Mouse (Mus musculus): ENCODE results near the gene Fer1l4. TPM values are rescaled to one million over a fixed set of nuclear protein-coding genes. Genes with fewer than 3 reads are reported as not detected.

Gene Fer1l4
- total and polyA plus RNA-seq, 3 experiments = 0.53 TPM; not detected in 2

DNA sequence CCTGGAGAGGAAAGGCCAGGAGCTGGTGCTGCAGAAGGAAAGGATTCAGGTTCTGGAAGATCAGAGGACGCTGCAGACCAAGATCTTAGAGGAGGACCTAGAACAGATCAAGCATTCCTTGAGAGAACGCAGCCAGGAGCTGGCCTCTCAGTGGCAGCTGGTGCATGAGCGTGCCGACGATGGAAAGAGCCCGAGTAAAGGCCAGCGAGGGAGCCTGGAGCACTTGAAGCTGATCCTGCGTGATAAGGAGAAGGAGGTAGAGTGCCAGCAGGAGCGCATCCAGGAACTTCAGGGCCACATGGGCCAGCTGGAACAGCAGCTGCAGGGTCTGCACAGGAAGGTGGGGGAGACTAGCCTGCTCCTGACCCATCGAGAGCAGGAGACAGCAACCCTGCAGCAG is 61.6 kb downstream of the Fer1l4 start:
- DNase-seq (ENCODE audit: low spot score) (no peak), ATAC-seq (ENCODE audit: extremely low read depth, insufficient number of reproducible peaks, low FRiP score, poor library complexity, severe bottlenecking) (no peak)
- Histone ChIP-seq H3K36me3 (replicated peaks) (peaks cover 95% of the 10 kb centered on the region), H3K4me3 (ENCODE audit: low read depth, low read length) (no peak overlapping the region), H3K9me3 (replicated peaks) (no peaks in the 10 kb centered on the region), H3K4me1 (ENCODE audit: insufficient read depth, low read depth, low read length) (peaks cover 60% of the 10 kb centered on the region), H3K27me3 (ENCODE audit: insufficient read depth, low read length) (no peaks in the 10 kb centered on the region)
- TF ChIP-seq TAL1 (conservative IDR thresholded peaks at IDR 0.05; ENCODE audit: low read depth, low read length) = no peak
- no peak for TF ChIP-seq CTCF (IDR thresholded peaks at IDR 0.05; ENCODE audit: low read depth, low read length)
- TF ChIP-seq GATA2 (IDR thresholded peaks at IDR 0.05; ENCODE audit: borderline replicate concordance, low read depth, low read length) = no peak
- TF ChIP-seq POLR2AphosphoS5 (IDR thresholded peaks at IDR 0.05; ENCODE audit: insufficient replicate concordance, low read depth, low read length) = no peak
- TF ChIP-seq GATA1 (IDR thresholded peaks at IDR 0.05; ENCODE audit: borderline replicate concordance, low read length) = no peak

DNA sequence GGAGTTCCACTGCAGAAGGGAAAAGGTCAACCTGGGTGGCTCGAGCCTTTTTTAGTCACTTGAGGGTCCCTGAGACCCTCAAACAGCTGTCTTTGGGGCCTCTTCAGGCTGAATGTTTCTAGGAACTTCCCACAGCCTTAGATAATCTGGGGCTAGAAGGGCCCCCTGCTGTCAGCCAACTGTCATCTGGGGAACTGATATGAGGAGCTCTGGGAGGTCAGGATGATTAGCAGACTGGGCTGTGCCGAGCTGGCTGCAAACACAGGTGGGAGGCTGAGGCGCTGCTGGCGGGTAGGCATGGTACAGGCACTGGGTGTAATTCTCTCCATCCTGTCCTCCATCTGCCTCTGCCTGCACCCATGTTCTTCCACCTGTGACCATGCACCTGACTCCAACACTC is 63.7 kb downstream of the Fer1l4 start:
- Histone ChIP-seq H3K4me3 (ENCODE audit: low read depth, low read length) (peak overlapping the region; percentile 55; the same call in 1 of the 2 replicates), H3K36me3 (replicated peaks) (peaks cover 95% of the 10 kb centered on the region), H3K9me3 (replicated peaks) (no peaks in the 10 kb centered on the region), H3K4me1 (ENCODE audit: insufficient read depth, low read depth, low read length) (peaks cover 64% of the 10 kb centered on the region), H3K27me3 (ENCODE audit: insufficient read depth, low read length) (no peaks in the 10 kb centered on the region)
- TF ChIP-seq GATA1 (IDR thresholded peaks at IDR 0.05; ENCODE audit: borderline replicate concordance, low read length) (no peak), TAL1 (conservative IDR thresholded peaks at IDR 0.05; ENCODE audit: low read depth, low read length) (peak; percentile 29; the same call in 1 of the 2 replicates)
- peak; percentile 87 for ATAC-seq (ENCODE audit: extremely low read depth, insufficient number of reproducible peaks, low FRiP score, poor library complexity, severe bottlenecking)
- DNase-seq (ENCODE audit: low spot score) = peak; percentile 89

DNA sequence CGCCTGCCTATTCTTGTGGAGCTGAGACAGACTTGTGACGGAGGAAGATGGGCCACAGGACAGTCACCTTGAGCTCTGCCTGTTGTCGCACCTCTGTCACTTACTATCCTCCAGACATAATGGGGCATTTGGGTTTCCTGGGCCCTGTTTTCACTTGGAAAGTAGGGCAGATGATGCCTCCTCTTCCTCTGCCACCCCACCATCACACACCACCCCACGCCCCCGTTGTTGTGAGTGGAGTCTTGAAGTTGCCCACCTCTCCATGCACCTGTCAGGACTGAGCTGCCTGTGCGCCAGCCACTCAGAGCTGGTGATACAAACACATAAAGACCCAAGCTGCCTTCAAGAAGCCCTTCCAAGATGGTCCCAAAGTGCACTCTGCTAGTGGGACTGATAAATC is 65.6 kb downstream of the Fer1l4 start:
- ATAC-seq (ENCODE audit: extremely low read depth, insufficient number of reproducible peaks, low FRiP score, poor library complexity, severe bottlenecking) = no peak
- peaks cover 58% of the 10 kb centered on the region for H3K4me1 ChIP-seq (ENCODE audit: insufficient read depth, low read depth, low read length)
- no peaks in the 10 kb centered on the region for H3K27me3 ChIP-seq (ENCODE audit: insufficient read depth, low read length)
- TF ChIP-seq TAL1 (conservative IDR thresholded peaks at IDR 0.05; ENCODE audit: low read depth, low read length) (no peak), POLR2AphosphoS5 (IDR thresholded peaks at IDR 0.05; ENCODE audit: insufficient replicate concordance, low read depth, low read length) (no peak), CTCF (IDR thresholded peaks at IDR 0.05; ENCODE audit: low read depth, low read length) (no peak), GATA1 (IDR thresholded peaks at IDR 0.05; ENCODE audit: borderline replicate concordance, low read length) (no peak), GATA2 (IDR thresholded peaks at IDR 0.05; ENCODE audit: borderline replicate concordance, low read depth, low read length) (no peak)
- H3K9me3 ChIP-seq (replicated peaks) = no peaks in the 10 kb centered on the region
- no peak overlapping the region for H3K4me3 ChIP-seq (ENCODE audit: low read depth, low read length)
- DNase-seq (ENCODE audit: low spot score) = no peak
- H3K36me3 ChIP-seq (replicated peaks) = peaks cover 92% of the 10 kb centered on the region

DNA sequence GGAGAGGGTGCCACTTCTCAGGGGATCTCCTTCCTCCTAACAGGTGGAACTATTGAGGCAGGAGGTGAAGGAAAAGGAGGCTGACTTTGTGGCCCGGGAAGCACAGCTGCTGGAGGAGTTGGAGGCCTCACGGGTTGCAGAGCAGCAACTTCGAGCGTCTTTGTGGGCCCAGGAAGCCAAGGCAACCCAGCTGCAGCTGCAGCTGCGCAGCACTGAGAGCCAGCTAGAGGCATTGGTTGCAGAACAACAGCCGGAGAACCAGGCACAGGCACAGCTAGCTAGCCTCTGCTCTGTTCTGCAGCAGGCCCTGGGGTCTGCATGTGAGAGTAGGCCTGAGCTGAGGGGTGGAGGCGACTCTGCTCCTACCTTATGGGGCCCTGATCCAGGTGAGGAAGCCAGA is 67.0 kb downstream of the Fer1l4 start:
- no peak for ATAC-seq (ENCODE audit: extremely low read depth, insufficient number of reproducible peaks, low FRiP score, poor library complexity, severe bottlenecking)
- peaks cover 91% of the 10 kb centered on the region for H3K36me3 ChIP-seq (replicated peaks)

DNA sequence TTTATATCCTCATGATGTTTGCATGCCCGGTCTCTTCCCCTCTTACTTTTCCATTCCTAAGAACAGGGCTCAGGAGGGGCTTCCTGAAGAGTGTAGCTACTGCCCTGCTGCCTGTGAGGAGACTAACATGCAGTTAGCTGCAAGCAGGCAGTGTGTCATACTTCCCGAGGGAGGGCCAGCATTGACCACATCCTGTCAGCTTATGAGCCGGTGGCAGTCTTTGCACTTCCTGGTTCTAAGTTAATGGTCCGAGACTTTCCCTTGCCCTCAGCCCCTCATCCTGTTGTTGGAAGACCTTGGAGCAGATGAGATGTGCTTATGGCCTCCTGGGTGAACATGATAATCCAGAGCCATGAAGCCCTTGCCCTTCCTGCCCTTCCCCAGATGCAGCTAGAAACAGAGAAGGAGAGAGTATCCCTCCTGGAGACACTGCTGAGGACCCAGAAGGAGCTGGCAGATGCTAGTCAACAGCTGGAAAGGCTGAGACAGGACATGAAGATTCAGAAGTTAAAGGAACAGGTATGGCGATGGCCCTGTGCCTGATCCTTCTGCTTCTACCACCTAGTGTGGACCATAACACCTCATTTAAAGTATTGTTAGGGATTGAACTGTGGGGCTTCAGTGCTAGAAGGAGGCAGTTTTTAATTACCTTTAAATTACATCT is 73.3 kb downstream of the Fer1l4 start:
- no peak overlapping the region for H3K4me3 ChIP-seq (ENCODE audit: low read depth, low read length)
- peaks cover 10% of the 10 kb centered on the region for H3K4me1 ChIP-seq (ENCODE audit: insufficient read depth, low read depth, low read length)
- DNase-seq (ENCODE audit: low spot score) = peak; percentile 18
- no peak for TF ChIP-seq GATA2 (IDR thresholded peaks at IDR 0.05; ENCODE audit: borderline replicate concordance, low read depth, low read length)
- no peak for TF ChIP-seq CTCF (IDR thresholded peaks at IDR 0.05; ENCODE audit: low read depth, low read length)
- TF ChIP-seq TAL1 (conservative IDR thresholded peaks at IDR 0.05; ENCODE audit: low read depth, low read length) = no peak
- no peak for TF ChIP-seq POLR2AphosphoS5 (IDR thresholded peaks at IDR 0.05; ENCODE audit: insufficient replicate concordance, low read depth, low read length)
- TF ChIP-seq GATA1 (IDR thresholded peaks at IDR 0.05; ENCODE audit: borderline replicate concordance, low read length) = no peak
- no peaks in the 10 kb centered on the region for H3K27me3 ChIP-seq (ENCODE audit: insufficient read depth, low read length)
- no peaks in the 10 kb centered on the region for H3K9me3 ChIP-seq (replicated peaks)
- peaks cover 84% of the 10 kb centered on the region for H3K36me3 ChIP-seq (replicated peaks)
- ATAC-seq (ENCODE audit: extremely low read depth, insufficient number of reproducible peaks, low FRiP score, poor library complexity, severe bottlenecking) = peak; percentile 66

More for the DNA sequence above, 67.0 kb downstream of the Fer1l4 start:
- no peak for DNase-seq (ENCODE audit: low spot score)
- H3K4me3 ChIP-seq (ENCODE audit: low read depth, low read length) = no peak overlapping the region
- no peaks in the 10 kb centered on the region for H3K27me3 ChIP-seq (ENCODE audit: insufficient read depth, low read length)
- TF ChIP-seq CTCF (IDR thresholded peaks at IDR 0.05; ENCODE audit: low read depth, low read length) (no peak), POLR2AphosphoS5 (IDR thresholded peaks at IDR 0.05; ENCODE audit: insufficient replicate concordance, low read depth, low read length) (no peak), GATA1 (IDR thresholded peaks at IDR 0.05; ENCODE audit: borderline replicate concordance, low read length) (no peak), TAL1 (conservative IDR thresholded peaks at IDR 0.05; ENCODE audit: low read depth, low read length) (no peak), GATA2 (IDR thresholded peaks at IDR 0.05; ENCODE audit: borderline replicate concordance, low read depth, low read length) (no peak)
- no peaks in the 10 kb centered on the region for H3K9me3 ChIP-seq (replicated peaks)
- H3K4me1 ChIP-seq (ENCODE audit: insufficient read depth, low read depth, low read length) = peaks cover 45% of the 10 kb centered on the region

DNA sequence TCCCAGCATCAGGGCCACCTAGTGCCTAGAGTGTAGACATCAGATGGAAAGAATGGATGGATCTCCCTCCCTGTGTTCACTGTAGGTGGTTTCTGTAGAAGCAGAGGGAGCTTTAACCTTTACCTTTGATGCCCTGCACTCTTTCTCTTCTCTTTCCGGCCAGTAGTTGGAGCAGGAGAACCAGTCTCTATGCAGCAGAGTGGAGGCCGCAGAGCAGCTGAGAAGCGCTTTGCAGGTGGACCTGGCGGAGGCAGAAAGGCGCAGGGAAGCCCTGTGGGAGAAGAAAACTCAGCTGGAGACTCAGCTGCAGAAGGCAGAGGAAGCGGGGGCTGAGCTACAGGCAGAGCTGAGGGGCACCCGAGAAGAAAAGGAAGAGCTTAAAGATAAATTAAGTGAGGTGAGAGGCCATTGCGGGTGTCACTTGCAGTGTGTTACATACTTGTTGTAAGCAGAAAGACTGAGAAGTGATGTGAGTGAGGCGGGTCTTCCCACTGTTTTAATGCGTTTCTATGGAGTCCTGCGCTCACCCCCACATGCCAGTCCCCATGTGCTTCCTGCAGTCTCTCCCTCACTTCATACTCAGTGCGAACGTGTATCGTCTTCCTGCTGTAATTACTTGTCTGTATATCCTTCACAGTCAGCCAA is 78.5 kb downstream of the Fer1l4 start:
- no peak overlapping the region for H3K4me3 ChIP-seq (ENCODE audit: low read depth, low read length)
- ATAC-seq (ENCODE audit: extremely low read depth, insufficient number of reproducible peaks, low FRiP score, poor library complexity, severe bottlenecking) (no peak), DNase-seq (ENCODE audit: low spot score) (no peak)
- TF ChIP-seq GATA2 (IDR thresholded peaks at IDR 0.05; ENCODE audit: borderline replicate concordance, low read depth, low read length) (no peak), GATA1 (IDR thresholded peaks at IDR 0.05; ENCODE audit: borderline replicate concordance, low read length) (no peak)
- H3K36me3 ChIP-seq (replicated peaks) = peaks cover 85% of the 10 kb centered on the region
- H3K27me3 ChIP-seq (ENCODE audit: insufficient read depth, low read length) = no peaks in the 10 kb centered on the region
- H3K9me3 ChIP-seq (replicated peaks) = no peaks in the 10 kb centered on the region
- peaks cover 5% of the 10 kb centered on the region for H3K4me1 ChIP-seq (ENCODE audit: insufficient read depth, low read depth, low read length)

Measured in G1E (cell line).